Mouse (Mus musculus): ENCODE results near the gene Ubfd1. TPM values are rescaled to one million over a fixed set of nuclear protein-coding genes. Genes with fewer than 3 reads are reported as not detected.

The Ubfd1 gene
- total and polyA plus RNA-seq, 3 experiments: 24.5 to 56.8 (median 48.3) TPM

- no peak for DNase-seq
Measured at GRCm38 (mm10) chr7:122087195-122087982, 20.4 kb downstream of the Ubfd1 start.

- DNase-seq: no peak
Measured at GRCm38 (mm10) chr7:122094564-122095330, 27.8 kb downstream of the Ubfd1 start.

GRCm38 (mm10) chr7:122098009-122098408 lies 31.0 kb downstream of the Ubfd1 start:
- no peak for DNase-seq

- DNase-seq: peak; percentile 22
Measured at GRCm38 (mm10) chr7:122099222-122099621, 32.2 kb downstream of the Ubfd1 start.

- peak; percentile 11 for DNase-seq
Measured at GRCm38 (mm10) chr7:122101014-122101746, 34.2 kb downstream of the Ubfd1 start.

- peak; percentile 94 for DNase-seq
Measured at GRCm38 (mm10) chr7:122101747-122102244, 34.8 kb downstream of the Ubfd1 start, which contains the start of gene Ndufab1. TSS of gene Ndufab1 (minus strand) at chr7:122101886.

GRCm38 (mm10) chr7:122108206-122108605 lies 41.2 kb downstream of the Ubfd1 start:
- no peak for DNase-seq

GRCm38 (mm10) chr7:122123518-122123917 lies 56.5 kb downstream of the Ubfd1 start:
- DNase-seq: no peak

GRCm38 (mm10) chr7:122125636-122126035 lies 58.7 kb downstream of the Ubfd1 start:
- no peak for DNase-seq

- peak; percentile 4 for DNase-seq
Measured at GRCm38 (mm10) chr7:122126946-122127345, 60.0 kb downstream of the Ubfd1 start.

Other genes with a start within 250 kb of the Ubfd1 start
- not detected for gene Scnn1b, start 202.1 kb upstream of the Ubfd1 start, total RNA-seq (2021)
- 0.41 and 0.52 TPM in 2 replicates for gene Scnn1b, start 202.1 kb upstream of the Ubfd1 start, polyA plus RNA-seq (2012; rRNA removed)
- 10 to 100 TPM; 26.9 to 35.8 TPM for gene Cog7, start 85.5 kb upstream of the Ubfd1 start, total RNA-seq (2021)
- 25.7 and 26.9 TPM in 2 replicates for gene Cog7, start 85.5 kb upstream of the Ubfd1 start, polyA plus RNA-seq (2012; rRNA removed)
- 10 to 100 TPM; 19.0 to 19.9 TPM for gene Gga2, start 46.0 kb upstream of the Ubfd1 start, total RNA-seq (2021)
- 20.2 and 22.5 TPM in 2 replicates for gene Gga2, start 46.0 kb upstream of the Ubfd1 start, polyA plus RNA-seq (2012; rRNA removed)
- 10 to 100 TPM; 16.6 to 18.2 TPM for gene Ears2, start 88 bp downstream of the Ubfd1 start, total RNA-seq (2021)
- 18.2 and 23.8 TPM in 2 replicates for gene Ears2, start 88 bp downstream of the Ubfd1 start, polyA plus RNA-seq (2012; rRNA removed)
- 100 to 1,000 TPM; 549 to 580 TPM for gene Ndufab1, start 34.7 kb downstream of the Ubfd1 start, total RNA-seq (2021)
- 2,196 and 4,184 TPM in 2 replicates for gene Ndufab1, start 34.7 kb downstream of the Ubfd1 start, polyA plus RNA-seq (2012; rRNA removed)
- gene Palb2, start 65.8 kb downstream of the Ubfd1 start, total RNA-seq (2021): 1 to 10 TPM in 1 of 2 experiments, under 1 TPM in 1; 0.81 to 1.6 TPM
- gene Palb2, start 65.8 kb downstream of the Ubfd1 start, polyA plus RNA-seq (2012; rRNA removed): 0.56 and 0.64 TPM in 2 replicates
- gene Dctn5, start 65.9 kb downstream of the Ubfd1 start, total RNA-seq (2021): 10 to 100 TPM; 70.6 to 71.2 TPM
- gene Dctn5, start 65.9 kb downstream of the Ubfd1 start, polyA plus RNA-seq (2012; rRNA removed): 36.2 and 50.5 TPM in 2 replicates
- 1 to 10 TPM; 1.3 to 2.3 TPM for gene Plk1, start 92.3 kb downstream of the Ubfd1 start, total RNA-seq (2021)
- 1.5 and 3.2 TPM in 2 replicates for gene Plk1, start 92.3 kb downstream of the Ubfd1 start, polyA plus RNA-seq (2012; rRNA removed)
- under 1 TPM; 0.14 to 0.17 TPM for gene Ern2, start 119.0 kb downstream of the Ubfd1 start, total RNA-seq (2021)
- 0.03 and 0.04 TPM in 2 replicates for gene Ern2, start 119.0 kb downstream of the Ubfd1 start, polyA plus RNA-seq (2012; rRNA removed)
- gene Chp2, start 152.3 kb downstream of the Ubfd1 start, total RNA-seq (2021): 1 to 10 TPM; 1.7 to 3.4 TPM
- 1.4 and 2.8 TPM in 2 replicates for gene Chp2, start 152.3 kb downstream of the Ubfd1 start, polyA plus RNA-seq (2012; rRNA removed)
- gene Prkcb, start 221.6 kb downstream of the Ubfd1 start, total RNA-seq (2021): 10 to 100 TPM; 13.2 to 21.3 TPM
- gene Prkcb, start 221.6 kb downstream of the Ubfd1 start, polyA plus RNA-seq (2012; rRNA removed): 5.0 and 5.1 TPM in 2 replicates